Mouse (Mus musculus) thymus, adult 2 months (tissue): Measurements from ENCODE around the gene Galnt10. TPM values are rescaled to one million over a fixed set of nuclear protein-coding genes. Genes with fewer than 3 reads are reported as not detected.

Source experiments
- DNase-seq: peaks from one replicate; pipeline ENCODE4 v3.0.0; 2021
- H3K27ac ChIP-seq: fragments of 200-500 bp; 2 replicates; pipeline ENCODE4 v1.5.1; 2012; ENCODE audit warnings: low read length, control low read depth; ENCODE audit not compliant: control insufficient read depth, insufficient read depth
- H3K27me3 ChIP-seq: fragments of 200-500 bp; 2 replicates; pipeline ENCODE4 v1.6.1; 2012; ENCODE audit warnings: mild to moderate bottlenecking, low read length, moderate library complexity, mixed read lengths; ENCODE audit not compliant: control insufficient read depth, insufficient read depth
- H3K36me3 ChIP-seq: fragments of 200-500 bp; 2 replicates; pipeline ENCODE4 v1.6.1; 2012; ENCODE audit warnings: mild to moderate bottlenecking, low read length, moderate library complexity; ENCODE audit not compliant: control insufficient read depth, insufficient read depth
- H3K4me1 ChIP-seq: fragments of 200-500 bp; replicated peaks from 2 replicates; pipeline ENCODE4 v1.6.1; 2012; ENCODE audit warnings: low read length; ENCODE audit not compliant: control insufficient read depth, insufficient read depth
- H3K4me3 ChIP-seq: fragments of 200-500 bp; 2 replicates; pipeline ENCODE4 v1.5.1; 2012; ENCODE audit warnings: mild to moderate bottlenecking, low read length, control low read depth, moderate library complexity; ENCODE audit not compliant: control insufficient read depth, insufficient read depth
- CTCF ChIP-seq: fragments of 200-500 bp; IDR thresholded peaks from 2 replicates; pipeline ENCODE4 v1.5.1; 2012; ENCODE audit warnings: mild to moderate bottlenecking, control low read depth, low read length, moderate library complexity, borderline replicate concordance; ENCODE audit not compliant: control insufficient read depth, poor library complexity, insufficient read depth; ENCODE audit errors: extremely low read depth
- POLR2A ChIP-seq: fragments of 200-500 bp; IDR thresholded peaks from 2 replicates; pipeline ENCODE4 v1.6.1; 2012; ENCODE audit warnings: mild to moderate bottlenecking, low read length, control low read depth, moderate library complexity; ENCODE audit not compliant: control insufficient read depth, poor library complexity, insufficient read depth; ENCODE audit errors: extremely low read depth
- WGBS: fragments of 180-500 bp; shearing (Covaris S2); methylation state at CpG from one replicate; pipeline ENCODE4 v1.1.7; 2018; 5-methylcytosine and 5-hydroxymethylcytosine counted together
- polyA plus RNA-seq: library from polyadenylated mRNA; depleted of rRNA; stranded (reverse); fragments of >200 nt; gene quantifications from 2 replicates; pipeline ENCODE4 v1.2.3, GENCODE M21; 2012

Galnt10 gene
- polyA plus RNA-seq, 1 experiment: 28.0 TPM

- TF ChIP-seq CTCF (no peak), POLR2A (no peak)
- Histone ChIP-seq H3K36me3 (peaks cover 3% of the 10 kb centered on the region; the same call in 1 of the 2 replicates), H3K4me1 (no peaks in the 10 kb centered on the region), H3K4me3 (no peak overlapping the region), H3K27ac (no peak overlapping the region), H3K27me3 (no peaks in the 10 kb centered on the region)
- no peak for DNase-seq
- 91% methylated on average over 5 of the region's 5 CpGs for WGBS
Observed at GRCm38 (mm10) chr11:57701956-57702355, 56.7 kb downstream of the Galnt10 start.

GRCm38 (mm10) chr11:57706620-57707019 is 61.4 kb downstream of the Galnt10 start:
- no peaks in the 10 kb centered on the region for H3K27me3 ChIP-seq
- WGBS: 97% methylated on average over 1 of the region's 1 CpGs
- H3K27ac ChIP-seq: no peak overlapping the region
- TF ChIP-seq POLR2A (no peak), CTCF (no peak)
- H3K4me1 ChIP-seq: 0 out of 2 replicates have a peak, but pooled peaks cover 2% of the 10 kb centered on the region
- peaks cover 3% of the 10 kb centered on the region; the same call in 1 of the 2 replicates for H3K36me3 ChIP-seq
- no peak for DNase-seq
- no peak overlapping the region for H3K4me3 ChIP-seq

DNA sequence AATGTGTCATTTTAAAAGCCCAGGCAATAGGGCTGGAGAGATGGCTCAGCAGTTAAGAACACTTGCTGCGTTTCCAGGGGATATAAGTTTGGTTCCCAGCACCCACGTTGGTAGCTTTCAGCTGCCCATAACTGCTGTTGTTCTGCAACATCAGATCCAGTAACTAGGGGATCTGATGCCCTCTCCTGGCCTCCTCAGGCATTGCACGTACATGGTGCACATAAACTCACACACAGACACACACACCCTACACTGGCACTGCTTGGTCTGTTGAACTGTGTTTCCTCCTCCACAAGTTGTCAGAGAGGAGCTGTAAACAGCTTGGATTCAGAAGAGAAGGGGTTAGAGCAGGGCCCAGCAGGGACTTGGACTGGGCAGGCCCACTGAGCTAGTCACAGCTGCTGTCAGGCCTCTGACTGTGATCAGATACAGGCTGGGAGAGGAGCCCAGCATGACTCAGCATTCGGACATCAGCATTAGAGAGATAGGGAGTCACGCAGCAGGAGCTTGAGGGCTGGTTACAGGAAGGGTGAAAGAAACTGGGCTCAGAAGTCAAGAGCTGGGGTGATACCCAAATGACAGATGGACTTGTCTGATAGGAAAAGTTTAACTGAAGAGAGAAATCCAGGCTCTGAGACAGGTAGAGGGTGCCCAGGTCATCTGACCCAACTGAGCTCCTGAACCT is 62.0 kb downstream of the Galnt10 start:
- H3K27me3 ChIP-seq: no peaks in the 10 kb centered on the region
- no peak for TF ChIP-seq CTCF
- no peak for TF ChIP-seq POLR2A
- H3K27ac ChIP-seq: no peak overlapping the region
- H3K4me3 ChIP-seq: no peak overlapping the region
- DNase-seq: no peak
- 0 out of 2 replicates have a peak, but pooled peaks cover 2% of the 10 kb centered on the region for H3K4me1 ChIP-seq
- WGBS: 98% methylated on average over 5 of the region's 5 CpGs
- peaks cover 3% of the 10 kb centered on the region; the same call in 1 of the 2 replicates for H3K36me3 ChIP-seq

DNA sequence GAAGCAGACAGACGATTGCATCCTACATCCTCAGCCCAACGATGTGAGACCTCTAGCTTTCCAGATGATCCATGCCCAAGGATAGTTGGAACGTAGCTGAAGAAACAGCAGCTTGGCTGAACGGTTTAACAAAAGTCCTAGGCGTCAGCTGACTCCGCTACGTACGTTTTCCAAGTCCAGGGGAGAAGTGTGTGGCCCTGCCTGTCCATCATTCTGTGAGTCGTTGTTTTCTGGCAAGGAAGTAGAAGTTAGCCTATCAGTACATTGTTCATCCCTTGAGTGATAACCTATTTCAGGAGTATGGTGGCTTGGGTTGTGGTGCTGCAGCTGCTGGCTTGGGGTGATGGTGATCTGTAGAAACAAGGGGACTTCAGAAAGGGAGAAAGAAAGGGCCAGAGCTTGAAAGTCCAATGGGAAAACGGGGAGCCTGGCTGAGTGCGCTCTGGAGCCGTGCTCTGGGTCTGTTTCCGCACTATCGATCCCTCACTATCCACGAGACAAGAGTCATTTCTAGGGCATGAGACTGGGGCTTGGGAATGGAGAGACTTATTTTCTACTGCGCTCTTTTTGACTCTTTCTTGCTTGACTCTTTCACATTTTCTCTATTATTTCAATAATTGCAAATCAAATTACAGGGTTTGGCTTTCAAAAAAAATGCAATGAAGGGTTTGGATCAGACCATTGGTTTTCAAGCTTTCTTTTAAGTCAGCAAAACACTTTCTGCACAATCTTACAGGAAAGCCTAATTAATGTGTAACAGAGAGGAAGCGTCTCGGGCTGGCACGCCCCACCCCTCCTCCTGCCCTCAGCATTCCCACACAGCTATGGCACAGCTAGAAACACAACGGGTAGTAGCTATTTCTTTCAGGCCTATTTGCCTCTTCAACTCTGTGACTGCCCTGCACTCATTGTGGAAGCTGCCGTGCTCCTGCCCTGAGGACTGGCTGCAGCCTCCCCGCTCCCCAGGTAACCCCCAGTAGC is 63.2 kb downstream of the Galnt10 start:
- 87% methylated on average over 22 of the region's 22 CpGs for WGBS

DNA sequence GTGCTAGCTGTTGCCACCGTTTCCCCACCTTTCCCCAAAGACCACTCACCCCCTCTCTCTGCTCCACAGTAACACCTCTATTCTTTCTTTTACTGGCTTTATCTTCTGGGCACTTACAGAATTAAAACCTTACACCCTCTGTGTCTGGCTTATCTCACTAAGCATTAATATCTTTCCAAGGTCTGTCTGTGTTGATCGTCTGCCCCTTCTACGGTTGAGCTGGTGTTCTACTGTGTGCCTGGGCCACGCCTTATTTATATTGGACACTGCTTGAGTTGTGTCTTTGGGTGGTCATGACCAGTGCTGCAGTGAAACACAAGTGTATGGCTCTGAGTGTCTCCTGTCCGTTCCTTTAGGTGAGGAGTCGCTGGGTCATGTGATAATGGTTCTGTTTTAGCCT is 68.7 kb downstream of the Galnt10 start:
- TF ChIP-seq POLR2A (no peak), CTCF (no peak)
- DNase-seq: no peak

More for the DNA sequence above, 63.2 kb downstream of the Galnt10 start:
- Histone ChIP-seq H3K4me1 (0 out of 2 replicates have a peak, but pooled peaks cover 2% of the 10 kb centered on the region), H3K27me3 (no peaks in the 10 kb centered on the region), H3K4me3 (no peak overlapping the region), H3K27ac (no peak overlapping the region), H3K36me3 (peaks cover 3% of the 10 kb centered on the region; the same call in 1 of the 2 replicates)
- no peak for DNase-seq
- no peak for TF ChIP-seq CTCF
- no peak for TF ChIP-seq POLR2A

DNA sequence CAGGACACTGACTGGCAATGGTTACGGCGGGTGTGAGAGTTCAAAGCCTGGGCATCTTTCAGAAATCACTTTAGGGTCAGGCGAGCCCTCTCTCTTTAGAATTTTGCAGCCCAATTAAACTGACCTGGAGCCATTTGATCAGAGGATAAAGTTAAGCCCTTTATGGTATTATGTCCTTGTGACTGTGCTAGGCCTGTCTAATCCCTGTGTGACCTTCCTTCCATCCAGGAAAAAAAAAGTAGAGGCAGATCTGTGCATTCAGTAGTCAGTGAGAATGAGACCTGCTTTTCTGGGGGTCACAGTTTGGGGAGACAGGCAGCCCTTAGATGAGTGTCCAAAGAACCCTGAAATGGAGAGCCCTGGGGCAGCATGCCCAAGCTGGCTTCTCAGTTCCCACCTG is 71.5 kb downstream of the Galnt10 start:
- Histone ChIP-seq H3K27me3 (no peaks in the 10 kb centered on the region), H3K4me1 (peaks cover 5% of the 10 kb centered on the region; the same call in 1 of the 2 replicates), H3K27ac (no peak overlapping the region), H3K4me3 (no peak overlapping the region), H3K36me3 (0 out of 2 replicates have a peak, but pooled peaks cover 3% of the 10 kb centered on the region)
- WGBS: 95% methylated on average over 3 of the region's 3 CpGs
- no peak for TF ChIP-seq POLR2A
- TF ChIP-seq CTCF: no peak
- DNase-seq: no peak

More for the DNA sequence above, 68.7 kb downstream of the Galnt10 start:
- Histone ChIP-seq H3K36me3 (no peaks in the 10 kb centered on the region), H3K4me1 (peaks cover 6% of the 10 kb centered on the region; the same call in 1 of the 2 replicates), H3K4me3 (no peak overlapping the region), H3K27ac (no peak overlapping the region), H3K27me3 (no peaks in the 10 kb centered on the region)
- WGBS: 98% methylated on average over 6 of the region's 6 CpGs
